In the genomic region with DNA sequence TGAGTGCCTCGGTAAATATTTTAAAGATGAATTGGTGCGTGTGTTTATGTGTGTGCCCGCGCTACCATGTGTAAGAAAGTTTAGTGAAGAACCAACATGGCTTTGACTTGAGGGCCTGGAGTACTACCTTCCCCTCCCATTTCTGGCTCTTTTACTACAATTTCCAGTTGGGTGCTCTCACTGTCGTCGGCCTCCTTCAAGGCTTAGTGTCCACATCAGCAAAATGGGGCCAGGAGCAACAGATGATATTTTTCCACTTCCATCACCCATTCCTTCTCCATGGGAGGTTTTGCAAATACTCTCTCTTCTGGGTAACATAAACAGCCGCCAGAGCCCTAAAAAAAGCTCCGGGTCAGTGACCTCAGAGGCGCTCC, we compare ENCODE assay signal across 8 mouse cellular contexts. TPM values are rescaled to one million over a fixed set of nuclear protein-coding genes. Genes with fewer than 3 reads are reported as not detected.
A peak's percentile ranks its signal among the peaks of the same experiment; 100 is the strongest.
DNase-seq lines count a peak whose midpoint lies in the region; ATAC-seq and TF ChIP-seq lines count a peak whose summit lies in the region.

No protein-coding gene starts in this region.

- H3K4me1 ChIP-seq in kidney, embryonic 16.5 days (ENCODE audit: insufficient read depth, low read length) = peaks cover 46% of the 10 kb centered on the region
- H3K4me1 ChIP-seq in embryonic facial prominence, embryonic 10.5 days = peaks cover 39% of the 10 kb centered on the region
- 0 out of 2 replicates have a peak, but pooled peaks cover 4% of the 10 kb centered on the region for H3K4me1 ChIP-seq in midbrain, postnatal 0 days (ENCODE audit: insufficient read depth, low read length)

- H3K27ac ChIP-seq in kidney, embryonic 16.5 days (ENCODE audit: low read length) = peak overlapping the region; percentile 95
- peak overlapping the region; percentile 92 for H3K27ac ChIP-seq in embryonic facial prominence, embryonic 10.5 days (replicated peaks)
- peak overlapping the region; percentile 84 for H3K27ac ChIP-seq in midbrain, postnatal 0 days (ENCODE audit: low read depth, low read length)

- H3K9me3 ChIP-seq in kidney, embryonic 16.5 days (ENCODE audit: low read length) = no peaks in the 10 kb centered on the region
- H3K9me3 ChIP-seq in embryonic facial prominence, embryonic 10.5 days = no peaks in the 10 kb centered on the region
- no peaks in the 10 kb centered on the region for H3K9me3 ChIP-seq in midbrain, postnatal 0 days (ENCODE audit: low read length)

- H3K36me3 ChIP-seq in kidney, embryonic 16.5 days (ENCODE audit: insufficient read depth, low read length) = no peaks in the 10 kb centered on the region
- no peaks in the 10 kb centered on the region for H3K36me3 ChIP-seq in embryonic facial prominence, embryonic 10.5 days (replicated peaks)
- no peaks in the 10 kb centered on the region for H3K36me3 ChIP-seq in midbrain, postnatal 0 days (ENCODE audit: insufficient read depth, low read length)

- peak overlapping the region; percentile 87 for H3K9ac ChIP-seq in kidney, embryonic 16.5 days (replicated peaks; ENCODE audit: low read length)
- H3K9ac ChIP-seq in midbrain, postnatal 0 days (replicated peaks; ENCODE audit: low read length, poor library complexity, severe bottlenecking) = peak overlapping the region; percentile 89

- peak overlapping the region; percentile 94 for H3K4me2 ChIP-seq in kidney, embryonic 16.5 days (replicated peaks; ENCODE audit: low read depth, low read length)
- H3K4me2 ChIP-seq in midbrain, postnatal 0 days (ENCODE audit: low read depth, low read length, poor library complexity, severe bottlenecking) = peak overlapping the region; percentile 83

- H3K4me3 ChIP-seq in kidney, embryonic 16.5 days (ENCODE audit: low read length) = peak overlapping the region; percentile 68
- H3K4me3 ChIP-seq in embryonic facial prominence, embryonic 10.5 days = peak overlapping the region; percentile 92
- peak overlapping the region; percentile 81 for H3K4me3 ChIP-seq in midbrain, postnatal 0 days (ENCODE audit: low read depth, low read length)

- no peaks in the 10 kb centered on the region for H3K27me3 ChIP-seq in kidney, embryonic 16.5 days (ENCODE audit: insufficient read depth, low read length)
- peaks cover 24% of the 10 kb centered on the region for H3K27me3 ChIP-seq in embryonic facial prominence, embryonic 10.5 days (replicated peaks; ENCODE audit: low read depth, poor library complexity, severe bottlenecking)
- no peaks in the 10 kb centered on the region for H3K27me3 ChIP-seq in midbrain, postnatal 0 days (ENCODE audit: insufficient read depth, low read length)

- no peak for TF ChIP-seq CTCF in midbrain, postnatal 0 days (IDR thresholded peaks at IDR 0.05)

- ATAC-seq in kidney, embryonic 16.5 days (ENCODE audit: low FRiP score, low TSS enrichment) = no peak
- ATAC-seq in inflammation-experienced regulatory T-cells, adult 6 months = peak; percentile 7
- ATAC-seq in midbrain, postnatal 0 days (ENCODE audit: low FRiP score) = peak; percentile 1; the same call in 1 of the 2 replicates

- 19% methylated on average over 8 of the region's 9 CpGs for WGBS in kidney, embryonic 16.5 days
- 18% methylated on average over 9 of the region's 9 CpGs for whole genome bisulfite sequencing in embryonic facial prominence, embryonic 10.5 days
- WGBS in midbrain, postnatal 0 days = 20% methylated on average over 9 of the region's 9 CpGs

- no peak for DNase-seq in kidney, adult 18-20 months
- DNase-seq in embryonic facial prominence, embryonic 10.5 days (ENCODE audit: low spot score) = no peak
- DNase-seq in midbrain, postnatal 0 days (ENCODE audit: low spot score) = no peak
- DNase-seq in urinary bladder, postnatal 25 days (ENCODE audit: low spot score) = no peak
- DNase-seq in retina, embryonic 14.5 days (ENCODE audit: low spot score) = no peak
- no peak for DNase-seq in spleen, postnatal 10 days (ENCODE audit: low spot score in 2 of 2)

RNA-seq across cellular contexts. Expression of a gene that starts 0.6 kb away (rescaled TPM):
- polyA plus RNA-seq in kidney, embryonic 16.5 days (2015; fragmentation: Nextera tagmentation; extraction: Ambion mirVana) = 15.2 and 33.7 TPM in 2 replicates
- polyA plus RNA-seq in embryonic facial prominence, embryonic 10.5 days (2016; fragmentation: Nextera tagmentation; extraction: Ambion mirVana) = 14.6 and 16.4 TPM in 2 replicates
- 1 to 10 TPM; 2.3 to 5.5 (median 5.0) TPM for polyA plus RNA-seq in inflammation-experienced regulatory T-cells, adult 6 months (2017; shearing (Covaris generic))
- 23.2 and 24.2 TPM in 2 replicates for total RNA-seq in midbrain, postnatal 0 days (2014; rRNA removed)
- 8.3 and 8.6 TPM in 2 replicates for polyA plus RNA-seq in midbrain, postnatal 0 days (2015; fragmentation: Nextera tagmentation; extraction: Ambion mirVana)
